Mouse (Mus musculus) embryonic fibroblast, embryonic 13.5 days (primary cell): Measurements from ENCODE around the gene Ccdc34.

ENCODE experiments used
- CTCF ChIP-seq: IDR thresholded peaks from 2 replicates; pipeline ENCODE4 v1.5.1; 2011; ENCODE audit warnings: mild to moderate bottlenecking, control low read depth, low read length, moderate library complexity, borderline replicate concordance; ENCODE audit not compliant: insufficient read depth
- POLR2A ChIP-seq: IDR thresholded peaks from 2 replicates; pipeline ENCODE4 v1.6.1; 2011; ENCODE audit warnings: low read depth, mild to moderate bottlenecking, control low read depth, low read length, moderate library complexity

GRCm38 (mm10) chr2:109993404-109993803, 24.2 kb upstream of the Ccdc34 start:
- no peak for TF ChIP-seq POLR2A
- TF ChIP-seq CTCF: no peak
